Mouse (Mus musculus) gastrocnemius, postnatal 25 days (tissue): Measurements from ENCODE around the gene Tapbpl. TPM values are rescaled to one million over a fixed set of nuclear protein-coding genes. Genes with fewer than 3 reads are reported as not detected.

Experiments
- DNase-seq: peaks from one replicate; pipeline ENCODE4 v3.0.0; 2022
- microRNA-seq, 2 experiments: library from miRNA; unstranded; fragments of <30 nt; microRNA quantifications; one replicate each; pipeline ENCODE4 v1.2.0; 2021; ENCODE audit warnings: borderline replicate concordance in 2 of 2
- total RNA-seq, 2 experiments: library from RNA; stranded (reverse); gene quantifications; 1 replicate in 1 of 2; 2 replicates in 1 of 2; pipeline ENCODE4 v1.2.3; 2021

The Tapbpl gene
- total RNA-seq, 2 experiments from 2014 or later = 1.4 to 2.6 TPM

GRCm38 (mm10) chr6:125197166-125197565 is 34.5 kb downstream of the Tapbpl start:
- no peak for DNase-seq

DNA sequence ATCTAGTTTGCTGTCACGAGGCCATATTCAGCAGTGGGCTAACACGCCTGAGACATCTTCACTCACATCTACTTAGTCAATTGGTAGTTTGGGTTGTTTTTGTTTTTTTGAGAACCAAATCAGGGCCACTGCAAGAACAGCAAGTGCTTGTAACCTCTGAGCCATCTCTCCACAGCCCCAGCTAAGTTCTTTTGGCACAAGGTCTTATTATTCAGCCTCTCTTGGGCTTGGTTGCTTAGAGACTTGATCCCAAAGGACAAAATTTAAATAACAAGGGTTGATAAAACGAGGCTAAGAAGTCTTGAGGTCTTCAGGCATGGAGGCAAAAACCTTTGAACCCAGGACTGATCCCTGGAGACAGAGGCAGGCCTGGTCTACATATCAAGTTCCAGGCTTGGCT is 35.4 kb downstream of the Tapbpl start:
- DNase-seq = no peak

- no peak for DNase-seq
Observed at GRCm38 (mm10) chr6:125195541-125196075, 36.1 kb downstream of the Tapbpl start.

DNA sequence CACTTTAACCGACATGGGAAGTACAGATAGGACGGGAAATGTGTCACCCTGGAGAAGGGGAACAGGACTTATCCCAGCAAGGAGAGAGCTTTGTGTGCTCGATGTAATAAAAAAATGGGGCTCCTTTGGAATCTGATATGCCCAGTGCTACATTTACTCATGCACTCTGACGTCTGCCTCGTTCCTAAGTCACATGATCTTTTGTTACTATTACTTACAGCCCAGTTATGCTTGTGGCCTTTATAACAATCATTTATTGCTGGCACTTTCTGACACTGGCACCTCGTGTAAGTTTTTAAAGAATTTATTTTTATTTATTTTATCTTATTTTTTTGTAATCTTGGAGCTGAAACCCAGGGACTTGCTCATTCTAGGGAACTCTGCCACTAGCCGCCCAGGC is 38.3 kb downstream of the Tapbpl start:
- DNase-seq = no peak

DNA sequence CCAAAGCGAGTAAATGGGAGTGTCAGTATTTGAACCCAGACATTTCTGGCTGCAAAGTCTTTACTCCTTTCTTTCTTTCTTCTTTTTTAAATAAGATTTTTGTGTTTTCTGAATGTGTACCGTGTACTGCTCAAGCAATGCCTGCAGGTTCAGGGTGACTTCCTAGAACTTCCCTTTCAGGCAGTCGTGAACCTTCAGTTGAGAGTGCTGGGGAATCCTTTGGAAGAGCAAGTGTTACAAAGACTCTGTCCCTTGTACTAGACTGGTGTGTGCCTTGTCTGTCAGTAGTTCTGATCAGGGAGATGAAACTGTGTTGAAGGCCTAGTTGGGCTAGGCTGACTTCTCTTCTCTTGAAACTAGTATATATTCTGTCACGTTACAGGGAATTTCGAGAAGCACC is 38.8 kb downstream of the Tapbpl start:
- DNase-seq = no peak

GRCm38 (mm10) chr6:125192016-125192714 is 39.5 kb downstream of the Tapbpl start:
- DNase-seq = peak; percentile 89

- peak; percentile 97 for DNase-seq
Observed at GRCm38 (mm10) chr6:125191332-125192015, 40.2 kb downstream of the Tapbpl start, which contains the start of the genes Ncapd2 and Mrpl51. Gene Ncapd2, minus strand, starts transcription at chr6:125191701. Gene Mrpl51, plus strand, starts transcription at chr6:125191801.

- no peak for DNase-seq
Observed at GRCm38 (mm10) chr6:125190816-125191215, 40.8 kb downstream of the Tapbpl start.

- DNase-seq = no peak
Observed at GRCm38 (mm10) chr6:125186203-125186602, 45.5 kb downstream of the Tapbpl start.

GRCm38 (mm10) chr6:125182133-125182532 is 49.5 kb downstream of the Tapbpl start:
- DNase-seq = no peak

DNA sequence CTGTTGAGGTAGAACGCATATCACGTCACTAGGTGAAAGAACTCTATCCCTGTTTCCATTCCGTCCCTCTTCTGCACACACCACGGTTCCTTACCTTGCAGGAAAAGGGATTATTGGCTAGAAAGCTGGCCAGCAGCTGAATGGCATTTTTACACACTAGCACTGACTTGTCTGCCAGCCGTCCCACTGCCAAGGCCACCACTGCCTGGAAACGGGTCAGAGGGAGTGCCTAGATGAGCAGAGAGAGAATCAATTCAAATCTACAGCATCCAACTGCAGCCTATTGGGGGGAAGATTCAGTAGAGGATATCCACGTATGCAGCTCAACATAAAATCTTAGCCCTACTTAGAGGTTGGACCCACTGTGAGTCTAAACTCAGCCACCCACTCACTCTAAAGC is 52.1 kb downstream of the Tapbpl start:
- no peak for DNase-seq

- DNase-seq = no peak
Observed at GRCm38 (mm10) chr6:125175469-125175868, 56.2 kb downstream of the Tapbpl start.

Small RNA genes within 50 kb of the gene (microRNA-seq; reads per million reads assigned to microRNA genes)
- gene Mir3098 = 0.53 to 0.74 reads per million in 2 experiments
- 0 reads per million in 2 experiments for gene Mir8113

Other genes starting within 250 kb of the Tapbpl start
- not detected for gene Pianp, start 235.2 kb downstream of the Tapbpl start, total RNA-seq
- 10 to 100 TPM; 18.5 to 19.3 TPM for gene Zfp384, start 222.7 kb downstream of the Tapbpl start, total RNA-seq
- gene Ing4, start 192.1 kb downstream of the Tapbpl start, total RNA-seq = 10 to 100 TPM; 24.2 to 29.1 TPM
- 1 to 10 TPM; 1.1 to 1.9 TPM for gene Acrbp, start 182.2 kb downstream of the Tapbpl start, total RNA-seq
- not detected for gene Lpar5, start 163.9 kb downstream of the Tapbpl start, total RNA-seq
- gene Chd4, start 135.9 kb downstream of the Tapbpl start, total RNA-seq = 10 to 100 TPM; 67.8 to 72.6 TPM
- 10 to 100 TPM; 14.6 to 18.6 TPM for gene Nop2, start 100.0 kb downstream of the Tapbpl start, total RNA-seq
- 10 to 100 TPM; 12.4 to 15.3 TPM for gene Iffo1, start 86.6 kb downstream of the Tapbpl start, total RNA-seq
- over 10,000 TPM; 11,297 to 11,631 TPM for gene Gapdh, start 65.4 kb downstream of the Tapbpl start, total RNA-seq
- 10 to 100 TPM; 12.1 to 12.7 TPM for gene Ncapd2, start 40.2 kb downstream of the Tapbpl start, total RNA-seq
- gene Mrpl51, start 40.1 kb downstream of the Tapbpl start, total RNA-seq = 100 to 1,000 TPM; 214 to 227 TPM
- 10 to 100 TPM; 17.5 to 19.2 TPM for gene Vamp1, start 16.3 kb downstream of the Tapbpl start, total RNA-seq
- gene Cd27, start 5.2 kb upstream of the Tapbpl start, total RNA-seq = under 1 TPM; 0.43 to 0.51 TPM
- gene Tuba3a, start 54.2 kb upstream of the Tapbpl start, total RNA-seq = not detected
- gene Ltbr, start 82.0 kb upstream of the Tapbpl start, total RNA-seq = 10 to 100 TPM; 21.2 to 21.7 TPM
- under 1 TPM; 0.10 to 0.19 TPM for gene Scnn1a, start 88.8 kb upstream of the Tapbpl start, total RNA-seq
- 10 to 100 TPM; 26.7 to 33.7 TPM for gene Tnfrsf1a, start 117.5 kb upstream of the Tapbpl start, total RNA-seq
- gene Plekhg6, start 148.9 kb upstream of the Tapbpl start, total RNA-seq = not detected